Mouse (Mus musculus): ENCODE measurements at regions not wholly inside any gene's neighbourhood (a gene's known extent, or its start where the extent isn't known, plus 50 kb on each side); places are given as distances from the start of the nearest gene placed in this dataset.
"Not testable (repeated sequence)": the region's sequence is repeated elsewhere in the genome, so short reads cannot be mapped to it uniquely, and the experiment has no call there.

GRCm38 (mm10) chr6:16755044-16755443 lies 143.2 kb downstream of the Tfec start:
- not testable (repeated sequence) for TF ChIP-seq POLR2A, CTCF (IDR thresholded peaks at IDR 0.05; ENCODE audit: extremely low read depth, insufficient read depth, low read length)
